Mouse (Mus musculus) ES-E14 (cell line): ENCODE data around the gene Schip1. TPM values are rescaled to one million over a fixed set of nuclear protein-coding genes. Genes with fewer than 3 reads are reported as not detected.

Experiments used
- DNase-seq: peaks from one replicate; pipeline ENCODE4 v3.0.0-alpha.2; 2013; ENCODE audit warnings: low read depth, low spot score
- H3K27ac ChIP-seq: 2 replicates; pipeline ENCODE4 v1.5.1; 2012; ENCODE audit warnings: low read depth, mild to moderate bottlenecking, low read length, moderate library complexity, mixed read lengths; ENCODE audit not compliant: poor library complexity, insufficient read depth, severe bottlenecking
- H3K36me3 ChIP-seq: 2 replicates; pipeline ENCODE4 v1.6.1; 2012; ENCODE audit warnings: mild to moderate bottlenecking, low read length, moderate library complexity, mixed read lengths; ENCODE audit not compliant: control insufficient read depth, poor library complexity, insufficient read depth, severe bottlenecking
- H3K4me1 ChIP-seq, 2 experiments: fragments of 150-350 bp in 1 of 2; sonication (generic) in 1 of 2; 2 replicates each; pipeline ENCODE4 v1.6.1; 2012; ENCODE audit warnings: low read length in 2 of 2, mild to moderate bottlenecking in 1 of 2, mixed read lengths in 1 of 2; ENCODE audit not compliant: control insufficient read depth in 2 of 2, insufficient read depth in 2 of 2, poor library complexity in 1 of 2
- H3K4me3 ChIP-seq, 2 experiments: fragments of 150-350 bp in 1 of 2; sonication (generic) in 1 of 2; 2 replicates each; pipeline ENCODE4 v1.5.1; 2012; ENCODE audit warnings: low read length in 2 of 2, low read depth in 1 of 2, mild to moderate bottlenecking in 1 of 2, mixed read lengths in 1 of 2; ENCODE audit not compliant: insufficient read depth in 1 of 2, poor library complexity in 1 of 2, severe bottlenecking in 1 of 2
- H3K9ac ChIP-seq: 2 replicates; pipeline ENCODE4 v1.6.1; 2012; ENCODE audit warnings: low read depth, mild to moderate bottlenecking, low read length, mixed read lengths; ENCODE audit not compliant: poor library complexity, insufficient read depth, severe bottlenecking
- H3K9me3 ChIP-seq: fragments of 150-350 bp; sonication (generic); 2 replicates; pipeline ENCODE4 v1.6.1; 2012; ENCODE audit warnings: low read depth, mild to moderate bottlenecking, low read length; ENCODE audit not compliant: control insufficient read depth, insufficient read depth
- CHD2 ChIP-seq: IDR thresholded peaks from 2 replicates; pipeline ENCODE4 v1.6.1; 2014; ENCODE audit warnings: mild to moderate bottlenecking, low read depth, low read length, inconsistent platforms
- HCFC1 ChIP-seq: IDR thresholded peaks from 2 replicates; pipeline ENCODE4 v1.6.1; 2012; ENCODE audit warnings: low read length, inconsistent platforms, borderline replicate concordance; ENCODE audit not compliant: insufficient read depth
- MAFK ChIP-seq: IDR thresholded peaks from 2 replicates; pipeline ENCODE4 v1.6.1; 2014; ENCODE audit warnings: mild to moderate bottlenecking, low read depth, low read length, inconsistent platforms; ENCODE audit not compliant: insufficient read depth
- ZC3H11A ChIP-seq: IDR thresholded peaks from 2 replicates; pipeline ENCODE4 v1.6.1; 2012; ENCODE audit warnings: low read depth, mild to moderate bottlenecking, inconsistent platforms, low read length, borderline replicate concordance
- ZNF384 ChIP-seq: IDR thresholded peaks from 2 replicates; pipeline ENCODE4 v1.6.1; 2012; ENCODE audit warnings: low read depth, low read length, inconsistent platforms
- in situ Hi-C, 2 experiments: fragments of 600-800 bp; cut with MboI; formaldehyde crosslinking; loops; one replicate each; pipeline ENCODE4 v1.15.1; 2025; ENCODE audit warnings: low sequenced_read_pairs in 2 of 2, inconsistent platforms in 1 of 2; ENCODE audit not compliant: unreplicated experiment in 2 of 2
- total RNA-seq: library from RNA; depleted of rRNA; stranded (reverse); fragments of 300-350 nt; gene quantifications from 2 replicates; pipeline ENCODE4 v1.2.3, GENCODE M21; 2012

The Schip1 gene
- total RNA-seq, 1 experiment, result 38.3 TPM

- Histone ChIP-seq H3K4me1 (peaks cover 3 to 15% of the 10 kb centered on the region in 2 experiments; a peak in 3 of 4 replicates), H3K4me3 (no peak overlapping the region), H3K9ac (no peak overlapping the region), H3K27ac (no peak overlapping the region), H3K36me3 (no peaks in the 10 kb centered on the region; the same call in 1 of the 2 replicates), H3K9me3 (no peaks in the 10 kb centered on the region)
- no peak for DNase-seq
- in situ Hi-C loops, result no loop called here
- TF ChIP-seq CHD2, result no peak
- no peak for TF ChIP-seq MAFK
- no peak for TF ChIP-seq ZC3H11A
- no peak for TF ChIP-seq HCFC1
- no peak for TF ChIP-seq ZNF384
These were observed 523.1 kb downstream of the Schip1 start for GRCm38 (mm10) chr3:68587567-68588245.

- Histone ChIP-seq H3K9ac (no peak overlapping the region), H3K9me3 (no peaks in the 10 kb centered on the region), H3K4me1 (peaks cover 3 to 7% of the 10 kb centered on the region in 2 experiments; a peak in 2 of 4 replicates), H3K36me3 (no peaks in the 10 kb centered on the region; the same call in 1 of the 2 replicates), H3K4me3 (no peak overlapping the region), H3K27ac (no peak overlapping the region)
- in situ Hi-C loops, result no loop called here
- TF ChIP-seq MAFK (no peak), CHD2 (no peak), ZC3H11A (no peak), ZNF384 (no peak)
- DNase-seq, result no peak
These were observed 524.7 kb downstream of the Schip1 start for GRCm38 (mm10) chr3:68589220-68589840.

GRCm38 (mm10) chr3:68590436-68590835 is 525.8 kb downstream of the Schip1 start:
- no peak for TF ChIP-seq ZNF384
- no peak for TF ChIP-seq MAFK
- TF ChIP-seq ZC3H11A, result no peak
- no peak for TF ChIP-seq CHD2
- TF ChIP-seq HCFC1, result no peak
- H3K36me3 ChIP-seq, result no peaks in the 10 kb centered on the region; the same call in 1 of the 2 replicates
- in situ Hi-C loops, result no loop called here
- H3K4me1 ChIP-seq, result peaks cover 0 to 5% of the 10 kb centered on the region in 2 experiments; a peak in 1 of 4 replicates
- H3K9ac ChIP-seq, result no peak overlapping the region
- no peak overlapping the region for H3K27ac ChIP-seq
- no peak overlapping the region for H3K4me3 ChIP-seq
- no peaks in the 10 kb centered on the region for H3K9me3 ChIP-seq
- DNase-seq, result no peak

- H3K4me1 ChIP-seq, result no peaks in the 10 kb centered on the region
These were observed 528.0 kb downstream of the Schip1 start for GRCm38 (mm10) chr3:68592575-68592974.

More at GRCm38 (mm10) chr3:68592575-68592974, 528.0 kb downstream of the Schip1 start:
- H3K27ac ChIP-seq, result no peak overlapping the region
- in situ Hi-C loops, result no loop called here
- TF ChIP-seq ZC3H11A (no peak), MAFK (no peak), HCFC1 (no peak), CHD2 (no peak), ZNF384 (no peak)
- no peak overlapping the region for H3K9ac ChIP-seq
- H3K4me3 ChIP-seq, result no peak overlapping the region
- H3K9me3 ChIP-seq, result no peaks in the 10 kb centered on the region
- H3K36me3 ChIP-seq, result no peaks in the 10 kb centered on the region; the same call in 1 of the 2 replicates
- DNase-seq, result no peak
